Mouse (Mus musculus) adrenal gland, postnatal 14 days (tissue): ENCODE results near the gene Psmb2. TPM values are rescaled to one million over a fixed set of nuclear protein-coding genes. Genes with fewer than 3 reads are reported as not detected.

Experiments
- DNase-seq: peaks from one replicate; pipeline ENCODE4 v3.0.0; 2021; ENCODE audit warnings: mixed read lengths
- long read RNA-seq, 2 experiments: library from polyadenylated mRNA; stranded (forward); transcript quantifications; one replicate each; pipeline ENCODE4 v2.0.0; 2021
- total RNA-seq: library from RNA; stranded (reverse); gene quantifications from 2 replicates; pipeline ENCODE4 v1.2.3, GENCODE M21; 2021

Gene Psmb2
- total RNA-seq = 184 and 190 TPM in 2 replicates
- long read RNA-seq, experiment 1, transcript Psmb2-201 (6 exons, 859 nt) = major isoform, 263 of 273 reads
- long read RNA-seq, experiment 1, partial matches to known transcripts = 3 of 273 reads
- long read RNA-seq, experiment 1, other reads (novel, unspliced or antisense) = 4 of 273 reads
- long read RNA-seq, experiment 2, transcript Psmb2-201 (6 exons, 859 nt) = major isoform, 236 of 251 reads
- long read RNA-seq, experiment 2, partial matches to known transcripts = 5 of 251 reads
- long read RNA-seq, experiment 2, other reads (novel, unspliced or antisense) = 7 of 251 reads

- peak; percentile 99 for DNase-seq
These were observed at the start of gene Psmb2 for GRCm38 (mm10) chr4:126677054-126678003. TSS of gene Psmb2 (plus strand) at chr4:126677630.

GRCm38 (mm10) chr4:126631922-126632321 lies 45.5 kb upstream of the Psmb2 start:
- DNase-seq = no peak

- DNase-seq = no peak
These were observed 44.8 kb upstream of the Psmb2 start for GRCm38 (mm10) chr4:126632668-126633067.

GRCm38 (mm10) chr4:126636330-126636729 lies 41.1 kb upstream of the Psmb2 start:
- no peak for DNase-seq

DNA sequence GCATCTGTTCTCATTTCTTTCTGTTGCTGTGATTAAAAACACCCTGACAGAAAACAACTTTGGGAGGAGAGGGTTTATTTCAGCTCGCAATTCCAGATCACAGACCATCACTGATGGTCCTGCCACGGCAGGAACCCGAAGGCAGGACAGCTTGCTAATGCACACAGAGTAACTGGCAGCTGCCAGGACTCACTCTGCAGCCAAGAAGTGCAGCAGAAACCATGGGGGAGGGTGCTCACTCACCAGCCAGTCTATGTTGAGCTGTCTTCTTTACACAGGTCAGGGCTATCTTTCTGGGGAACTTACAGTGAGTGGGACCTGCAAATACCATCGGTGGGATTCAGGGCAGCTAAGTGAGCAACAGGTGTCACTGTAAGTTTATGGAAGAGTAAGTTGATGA lies 40.0 kb upstream of the Psmb2 start:
- no peak for DNase-seq

GRCm38 (mm10) chr4:126639339-126639738 lies 38.1 kb upstream of the Psmb2 start:
- no peak for DNase-seq

DNA sequence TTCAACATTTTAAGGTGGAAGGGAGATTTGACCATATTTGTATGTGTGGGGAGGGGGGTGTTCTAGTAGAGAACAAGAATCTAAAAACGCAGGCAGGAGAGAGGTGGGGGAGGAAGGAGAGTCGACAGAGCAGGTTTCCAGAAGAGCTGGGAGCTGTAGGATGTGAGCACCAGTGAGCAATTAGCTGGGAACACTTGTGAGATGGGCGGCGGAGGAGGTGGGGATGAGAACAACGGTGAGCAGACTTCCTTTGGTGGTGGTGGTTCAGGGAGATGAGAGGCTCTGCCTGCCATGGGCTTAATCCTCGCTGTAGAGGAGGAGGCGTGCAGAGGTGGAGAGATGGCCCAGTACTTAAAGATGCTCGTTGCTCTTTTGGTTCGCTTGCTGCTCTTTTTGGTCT lies 35.5 kb upstream of the Psmb2 start:
- no peak for DNase-seq

DNA sequence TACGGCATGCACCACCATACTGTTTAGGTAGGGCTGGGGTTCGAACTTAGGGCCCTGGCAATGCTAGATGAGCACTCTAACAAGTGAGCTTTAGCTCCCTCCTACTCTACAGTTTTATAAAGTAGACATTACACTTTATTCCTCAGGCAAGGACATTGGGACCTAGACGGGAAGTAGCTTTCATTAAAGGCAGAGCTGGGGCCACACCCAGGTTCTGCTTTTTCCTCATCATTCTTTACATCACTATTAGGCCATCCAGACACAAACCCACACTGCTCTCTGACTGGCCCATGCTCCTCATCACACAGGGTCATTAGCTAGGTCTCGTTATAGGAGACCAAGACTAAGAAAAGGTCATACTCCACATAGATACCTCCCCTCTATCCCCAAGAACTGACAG lies 33.6 kb upstream of the Psmb2 start:
- DNase-seq = no peak

GRCm38 (mm10) chr4:126644333-126644963 lies 33.0 kb upstream of the Psmb2 start:
- no peak for DNase-seq

DNA sequence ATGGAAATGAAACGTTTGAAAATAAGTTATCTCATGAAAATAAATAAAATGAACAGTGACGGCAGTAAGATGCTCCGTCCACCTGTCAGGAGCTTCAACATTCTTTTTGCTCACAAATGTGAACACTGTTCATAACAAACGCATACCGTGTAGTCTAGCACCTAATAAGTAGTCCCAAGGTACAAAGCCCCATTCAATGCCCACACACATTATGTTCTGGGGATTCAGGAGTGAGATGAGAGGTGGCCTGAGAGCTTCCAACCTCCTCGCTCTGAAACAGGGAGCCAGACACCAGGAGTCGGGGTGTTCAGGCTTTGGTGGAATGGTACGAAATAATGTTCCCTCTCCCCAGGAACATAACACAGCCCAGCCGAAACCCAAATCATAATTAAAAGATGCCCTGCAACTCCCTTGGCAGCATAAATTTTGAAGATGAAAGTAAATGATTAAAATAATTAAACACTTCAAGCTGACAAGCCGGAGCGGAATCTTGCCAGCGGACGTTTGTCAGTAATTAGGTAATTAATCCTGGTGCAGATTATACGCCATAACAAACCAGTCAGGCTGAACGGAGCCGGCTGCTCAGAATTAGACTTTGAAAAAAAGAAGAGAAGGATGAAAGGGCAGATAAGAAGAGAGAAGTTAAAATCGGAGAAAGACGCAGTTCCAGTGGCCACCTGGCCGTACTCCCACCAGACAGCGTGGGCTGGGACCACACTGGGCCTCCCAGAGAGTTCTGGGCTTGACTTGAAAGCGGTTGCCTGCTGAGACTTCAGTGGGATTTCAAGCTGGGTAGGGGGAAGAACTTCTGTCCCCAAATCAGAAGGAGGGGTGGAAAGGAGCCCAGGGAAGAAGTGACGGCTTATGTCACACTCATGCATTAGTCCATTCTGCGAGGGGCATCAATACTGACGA lies 29.2 kb upstream of the Psmb2 start:
- no peak for DNase-seq

DNA sequence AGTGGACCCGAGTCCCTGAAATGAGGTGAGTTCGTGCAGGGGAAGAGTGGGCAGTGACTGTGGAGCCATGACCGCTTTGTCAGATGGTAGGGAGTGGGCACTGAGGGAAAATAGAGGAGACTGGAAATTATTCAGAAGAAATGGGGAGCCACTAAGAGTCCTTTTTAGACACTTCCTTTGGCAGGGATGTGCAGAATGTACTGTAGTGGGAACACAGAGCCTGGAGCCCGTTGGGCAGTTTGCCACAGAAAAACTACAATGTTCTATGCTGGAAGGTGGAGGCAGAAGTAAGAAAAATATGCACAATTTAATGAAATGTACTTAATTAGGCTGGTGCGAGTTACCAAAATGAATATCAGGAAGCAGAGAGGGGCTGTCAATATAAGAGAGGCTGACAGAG lies 24.3 kb upstream of the Psmb2 start:
- no peak for DNase-seq

DNA sequence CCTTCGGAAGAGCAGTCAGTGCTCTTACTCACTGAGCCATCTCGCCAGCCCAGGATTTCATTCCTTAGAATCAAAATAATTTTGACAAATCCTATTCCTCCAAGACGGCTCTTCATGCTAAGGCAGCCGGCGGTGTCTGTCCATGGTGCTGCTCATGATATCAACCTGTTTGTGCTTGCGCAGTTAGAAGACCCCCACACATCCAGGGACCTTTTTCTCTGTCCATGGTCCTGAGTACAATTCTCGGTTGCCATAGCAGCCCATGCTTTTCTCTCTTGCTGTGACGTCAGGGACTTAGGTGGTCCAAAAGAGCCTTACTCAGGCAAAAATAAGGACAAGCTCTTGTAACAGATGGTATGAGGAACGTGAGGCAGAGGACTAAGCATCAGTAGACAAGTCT lies 22.1 kb upstream of the Psmb2 start:
- DNase-seq = no peak

- no peak for DNase-seq
These were observed 16.2 kb upstream of the Psmb2 start for GRCm38 (mm10) chr4:126661249-126661648.

GRCm38 (mm10) chr4:126667075-126667474 lies 10.4 kb upstream of the Psmb2 start:
- DNase-seq = no peak

DNA sequence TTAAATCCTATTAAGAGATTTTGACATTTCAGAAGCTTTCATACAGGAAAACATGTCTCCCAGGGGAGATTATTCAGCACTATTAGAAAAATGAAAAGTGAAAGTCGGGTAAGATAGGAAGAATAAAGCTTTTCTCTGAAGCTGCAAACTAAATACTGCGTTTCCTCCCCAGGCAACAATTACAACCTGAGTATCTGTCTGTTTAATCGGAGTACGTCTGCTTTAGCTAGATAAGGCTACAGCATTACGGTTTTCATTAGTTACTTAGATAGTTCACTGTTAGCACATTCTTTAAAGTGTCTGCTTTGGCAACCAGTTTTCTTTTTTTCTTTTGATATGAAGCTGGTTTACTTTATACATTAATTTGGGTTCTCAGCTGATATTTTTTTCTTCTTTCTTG lies 4.9 kb downstream of the Psmb2 start:
- no peak for DNase-seq

DNA sequence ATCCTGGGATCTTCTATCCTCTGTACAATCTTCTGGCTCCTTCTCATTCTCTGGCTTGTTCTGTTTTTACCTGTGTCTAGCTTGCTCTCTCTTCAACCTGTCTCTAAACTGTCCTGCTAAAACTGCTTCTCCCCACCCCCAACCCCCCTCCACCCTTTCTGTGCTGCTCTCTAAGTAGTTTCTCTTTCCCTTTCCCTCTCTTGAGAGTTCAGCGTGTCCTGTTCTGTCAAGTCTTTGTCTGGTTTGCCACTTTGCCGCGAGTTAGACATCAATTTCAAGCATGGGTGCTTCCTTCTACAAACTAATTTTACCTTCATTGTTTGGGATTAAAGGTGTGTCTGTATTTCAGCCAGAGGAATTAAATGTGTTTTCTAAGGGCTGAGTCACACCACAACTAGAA lies 5.7 kb downstream of the Psmb2 start:
- no peak for DNase-seq

- DNase-seq = no peak
These were observed 12.0 kb downstream of the Psmb2 start for GRCm38 (mm10) chr4:126689457-126689856.

DNA sequence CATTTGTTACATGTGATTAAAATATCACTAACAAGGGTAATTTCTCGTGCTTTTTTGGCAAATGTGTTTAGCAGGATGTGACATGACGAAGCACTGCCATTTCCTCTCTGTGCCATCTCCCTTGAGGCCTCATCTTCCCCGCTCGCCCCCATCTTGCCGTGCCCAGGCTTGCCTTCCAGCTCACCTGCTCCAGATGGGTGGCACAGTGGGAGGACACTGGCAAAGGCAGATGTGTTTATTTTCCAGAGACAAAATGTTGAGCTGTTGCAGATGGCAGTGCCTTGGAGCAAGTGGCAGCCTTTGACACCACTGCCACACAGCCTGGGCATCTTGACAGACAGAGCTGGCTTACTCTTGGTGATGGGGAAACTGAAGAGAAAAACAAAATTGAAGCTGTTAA lies 15.6 kb downstream of the Psmb2 start:
- DNase-seq = no peak

DNA sequence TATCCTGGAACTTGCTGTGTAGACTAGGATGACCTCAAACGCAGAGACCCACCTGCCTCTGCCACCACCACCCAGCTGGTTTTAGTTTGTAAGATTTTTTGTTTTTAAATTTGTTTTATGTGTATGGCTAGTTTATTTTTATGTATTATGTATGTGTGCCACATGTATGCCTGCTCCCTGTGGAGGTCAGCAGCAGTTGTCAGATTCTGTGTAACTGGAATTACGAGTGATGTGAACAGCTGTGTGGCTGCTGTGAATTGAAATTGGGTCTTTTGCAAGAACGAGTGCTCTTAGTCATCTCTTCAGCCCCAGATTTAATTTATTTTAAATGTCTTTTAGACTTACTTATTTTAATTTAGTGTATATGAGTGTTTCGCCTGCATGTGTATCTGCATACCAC lies 19.5 kb downstream of the Psmb2 start:
- no peak for DNase-seq

- no peak for DNase-seq
These were observed 29.4 kb downstream of the Psmb2 start for GRCm38 (mm10) chr4:126706630-126707438.

DNA sequence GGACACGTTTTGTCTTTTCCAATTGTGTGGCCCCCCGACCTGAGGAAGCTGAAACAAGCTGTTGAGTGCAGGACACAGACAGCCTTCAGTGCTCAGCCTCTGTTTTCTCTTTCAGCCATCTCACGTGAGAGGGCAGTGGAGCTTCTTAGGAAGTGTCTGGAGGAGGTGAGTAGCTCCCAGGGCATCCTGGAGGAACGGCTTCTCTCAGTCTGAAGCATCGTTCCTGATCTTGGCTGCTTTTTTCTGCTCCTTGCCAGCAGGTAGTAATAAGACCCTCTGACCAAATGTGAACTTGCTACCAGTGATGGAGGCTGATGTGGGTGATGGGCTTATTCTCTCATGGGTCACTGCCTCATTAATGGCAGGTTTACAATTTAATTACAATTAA lies 30.0 kb downstream of the Psmb2 start:
- no peak for DNase-seq
